Mouse (Mus musculus): ENCODE measurements around the gene Hist1h2bf. TPM values are rescaled to one million over a fixed set of nuclear protein-coding genes. Genes with fewer than 3 reads are reported as not detected.
"Not testable (repeated sequence)": the region's sequence is repeated elsewhere in the genome, so short reads cannot be mapped to it uniquely, and the experiment has no call there.

The Hist1h2bf gene
- total RNA-seq (2022) = 10 to 100 TPM; 18.7 to 29.5 (median 23.2) TPM

GRCm38 (mm10) chr13:23573898-23574524 lies at the start of gene Hist1h2bf, which contains the start of gene Hist1h2ad:
Gene Hist1h2bf, minus strand, starts transcription at chr13:23574196.
Gene Hist1h2ad, plus strand, starts transcription at chr13:23574381.
- peak; percentile 89 for DNase-seq

DNA sequence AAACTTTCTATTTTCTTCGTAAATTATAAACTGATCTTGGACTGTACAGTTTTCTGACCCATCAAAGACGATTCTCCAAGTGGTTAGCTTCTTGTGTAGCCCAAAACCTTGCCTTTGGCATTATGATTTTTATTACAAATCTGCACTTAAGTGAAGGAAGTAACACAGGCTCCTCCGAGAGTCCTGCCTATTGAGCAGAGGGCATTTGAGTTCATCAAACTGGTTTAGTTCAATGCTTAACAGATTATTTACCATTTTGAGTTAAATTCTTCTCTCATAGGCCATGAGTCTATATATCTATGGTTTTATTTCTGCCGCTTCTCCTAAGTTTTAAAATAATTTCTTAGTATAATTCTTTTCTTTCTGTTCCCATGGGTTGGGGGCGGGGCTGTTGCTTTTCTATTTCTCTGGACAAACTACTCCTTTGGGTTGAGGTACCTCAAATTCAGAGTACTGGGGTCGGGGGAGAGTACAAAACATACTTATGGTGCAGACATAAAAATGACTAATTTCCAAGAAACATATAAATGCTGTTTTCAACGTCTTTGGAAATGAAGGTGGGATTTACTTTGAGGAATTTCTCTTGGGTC lies 49.0 kb upstream of the Hist1h2bf start:
- DNase-seq = no peak

DNA sequence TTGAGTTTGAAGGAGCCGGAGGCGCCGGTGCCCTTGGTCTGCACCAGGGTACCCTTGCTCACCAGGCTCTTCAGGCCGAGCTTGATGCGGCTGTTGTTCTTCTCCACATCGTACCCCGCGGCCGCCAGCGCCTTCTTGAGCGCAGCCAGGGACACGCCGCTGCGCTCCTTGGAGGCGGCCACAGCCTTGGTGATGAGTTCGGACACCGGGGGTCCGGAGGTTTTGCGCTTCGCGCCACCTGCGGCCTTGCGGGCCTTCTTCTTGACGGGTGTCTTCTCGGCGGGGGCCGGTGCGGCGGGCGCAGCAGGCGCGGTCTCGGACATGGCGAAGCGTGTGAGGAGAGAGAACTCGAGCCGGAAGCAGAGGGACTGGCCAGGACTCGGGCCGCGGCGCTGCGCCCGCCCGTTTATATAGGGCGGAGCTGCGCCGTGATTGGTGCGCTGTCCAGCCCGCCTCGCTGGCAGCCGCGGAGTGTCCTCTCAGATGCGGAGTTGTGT lies 48.2 kb upstream of the Hist1h2bf start, which contains the start of gene Hist1h1e:
Gene Hist1h1e (minus strand): TSS at position 384 of the 497 bp plus-strand sequence.
- peak; percentile 82 for DNase-seq

DNA sequence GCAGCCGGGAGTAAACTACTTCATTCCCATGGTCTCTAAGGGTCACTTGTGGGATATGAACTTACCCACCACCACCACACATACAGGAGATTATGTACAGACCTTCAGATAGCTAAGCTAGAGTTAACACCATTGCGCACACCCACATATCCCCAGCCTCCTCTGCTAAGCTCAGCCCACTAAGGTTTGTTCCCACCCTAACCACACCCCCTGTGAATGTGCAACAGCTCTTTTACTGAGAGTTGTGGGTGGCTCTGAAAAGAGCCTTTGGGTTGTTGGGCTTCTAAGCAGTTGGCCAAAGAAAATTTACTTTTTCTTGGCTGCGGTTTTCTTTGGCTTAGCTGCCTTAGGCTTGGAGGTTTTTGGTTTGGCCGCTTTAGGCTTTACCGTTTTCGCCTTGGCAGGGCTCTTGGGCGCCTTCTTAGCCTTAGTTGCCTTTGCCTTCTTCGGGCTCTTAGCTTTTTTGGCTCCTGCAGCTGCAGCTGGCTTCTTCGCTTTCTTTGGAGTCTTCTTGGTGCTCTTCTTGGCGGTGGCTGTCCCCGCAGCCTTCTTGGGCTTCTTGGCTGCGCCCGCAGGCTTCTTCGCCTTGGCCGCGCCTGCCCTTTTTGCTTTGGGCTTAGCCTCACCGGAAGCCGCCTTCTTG lies 47.7 kb upstream of the Hist1h2bf start:
- DNase-seq = peak; percentile 76

DNA sequence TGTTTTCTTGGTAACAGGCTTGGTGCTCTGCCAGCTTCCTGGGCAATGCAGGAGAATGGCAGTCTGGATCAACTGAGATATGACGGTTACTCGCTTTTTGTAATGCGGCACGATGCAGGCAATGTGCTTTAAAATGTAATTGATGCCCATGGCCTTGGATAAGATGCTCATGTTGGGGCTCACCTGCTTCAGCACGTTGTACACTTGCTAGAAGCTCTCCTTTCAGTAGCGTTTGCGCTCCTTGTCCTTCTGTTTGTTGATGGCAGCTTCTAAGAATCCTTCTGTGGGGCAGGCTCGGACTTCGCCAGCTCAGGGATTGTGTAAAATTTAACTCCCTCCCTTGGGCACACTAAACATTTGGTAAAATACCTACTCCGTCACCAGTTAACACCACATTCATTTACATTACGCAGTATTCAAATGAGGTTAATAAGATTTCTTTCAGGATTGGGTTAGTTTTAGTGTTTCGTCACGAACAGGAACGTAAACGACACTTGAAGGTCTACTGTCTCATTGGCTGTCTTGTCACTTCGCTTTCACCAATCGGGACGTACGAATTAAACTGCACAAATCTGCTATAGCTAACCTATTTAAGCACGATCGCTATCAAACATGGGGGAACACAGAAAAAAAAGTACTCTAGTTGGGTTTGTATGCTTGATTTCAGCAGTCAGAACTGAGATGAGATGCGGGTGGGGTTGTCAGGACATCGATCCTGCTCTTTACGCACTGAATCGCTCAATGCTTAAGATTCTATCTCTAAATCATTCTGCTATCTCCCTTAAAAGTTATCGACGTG lies 46.9 kb upstream of the Hist1h2bf start, which contains the start of gene Hist1h2be:
Gene Hist1h2be (minus strand): TSS at position 392 of the 799 bp plus-strand sequence.
- DNase-seq = peak; percentile 67

DNA sequence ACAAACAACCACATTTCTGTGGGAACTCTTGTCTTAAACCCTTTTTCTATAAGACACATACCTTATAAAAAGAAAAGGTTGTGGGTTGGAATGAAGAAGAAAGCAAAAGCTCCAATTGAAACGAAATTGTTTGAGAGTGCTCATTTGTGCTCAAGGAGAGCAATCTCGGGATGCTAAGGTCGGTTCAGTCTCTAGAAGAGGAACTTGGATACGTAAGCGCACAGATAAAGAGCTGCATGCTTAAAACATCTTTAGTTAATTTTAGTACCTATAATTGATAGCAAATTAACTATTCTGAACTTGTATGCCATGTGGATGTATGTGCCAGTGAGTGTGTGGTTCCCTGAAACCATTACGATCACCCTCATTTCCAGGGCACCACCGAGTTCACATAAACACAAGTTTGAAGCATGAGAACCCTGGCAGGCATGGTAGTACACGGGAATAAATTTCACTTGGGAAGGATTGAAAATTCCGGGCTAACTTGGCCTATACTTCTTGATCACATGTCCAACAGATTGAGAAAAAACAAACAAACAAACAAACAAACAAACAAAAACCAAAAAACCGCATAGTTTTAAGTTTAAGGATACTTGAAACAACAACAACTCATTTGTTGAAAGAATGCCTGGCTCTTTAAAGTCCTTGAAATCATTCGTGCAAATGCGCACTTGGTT lies 46.2 kb upstream of the Hist1h2bf start:
- DNase-seq = no peak

- DNase-seq = no peak
These were observed 37.6 kb upstream of the Hist1h2bf start for GRCm38 (mm10) chr13:23611638-23612037.

DNA sequence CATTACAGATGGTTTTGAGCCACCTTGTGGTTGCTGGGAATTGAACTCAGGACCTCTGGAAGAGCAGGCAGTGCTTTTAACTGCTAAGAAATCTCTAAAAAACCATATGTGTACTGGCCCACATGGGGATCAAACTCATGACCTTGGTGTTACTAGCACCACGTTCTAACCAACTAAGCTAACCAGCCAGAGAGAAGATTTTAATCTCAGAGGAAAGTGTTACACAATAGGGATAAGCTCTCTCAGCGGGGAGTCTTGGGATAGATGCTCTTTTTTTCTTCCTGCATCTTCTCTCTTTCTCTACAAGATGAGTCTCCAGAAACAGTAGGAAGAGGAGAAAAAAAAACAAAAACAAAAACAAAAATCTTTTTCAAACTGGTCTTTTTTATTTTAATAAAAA lies 36.4 kb upstream of the Hist1h2bf start:
- no peak for DNase-seq

- DNase-seq = no peak
These were observed 35.8 kb upstream of the Hist1h2bf start for GRCm38 (mm10) chr13:23609844-23610243.

- no peak for DNase-seq
These were observed 35.2 kb upstream of the Hist1h2bf start for GRCm38 (mm10) chr13:23609209-23609608.

GRCm38 (mm10) chr13:23605052-23605451 lies 31.1 kb upstream of the Hist1h2bf start:
- DNase-seq = no peak

GRCm38 (mm10) chr13:23604452-23604851 lies 30.5 kb upstream of the Hist1h2bf start:
- DNase-seq = no peak

GRCm38 (mm10) chr13:23603182-23603699 lies 29.2 kb upstream of the Hist1h2bf start:
- no peak for DNase-seq

DNA sequence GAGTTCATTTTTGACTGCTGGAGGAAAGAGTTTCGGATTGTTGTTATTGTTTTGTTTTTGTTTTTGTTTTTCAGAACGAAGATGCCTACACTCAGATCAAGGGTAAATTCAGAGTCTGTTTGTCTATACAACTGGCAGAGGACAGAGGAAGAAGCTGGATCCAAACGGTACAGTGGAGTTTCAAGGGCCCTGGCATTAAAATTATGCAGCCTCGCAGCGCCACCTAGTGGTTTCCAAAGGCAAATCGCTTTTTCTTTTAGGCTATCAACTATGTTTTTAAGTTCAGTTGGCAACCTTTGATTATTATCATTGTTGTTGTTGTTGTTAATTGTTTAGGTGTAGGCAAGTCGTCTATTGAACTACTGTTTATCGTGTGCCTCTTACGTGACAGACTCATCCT lies 24.0 kb upstream of the Hist1h2bf start:
- peak; percentile 47 for DNase-seq

- no peak for DNase-seq
These were observed 21.8 kb upstream of the Hist1h2bf start for GRCm38 (mm10) chr13:23595622-23596372.

- DNase-seq = no peak
These were observed 21.2 kb upstream of the Hist1h2bf start for GRCm38 (mm10) chr13:23595185-23595584.

GRCm38 (mm10) chr13:23593051-23593770 lies 19.2 kb upstream of the Hist1h2bf start:
- DNase-seq = no peak

- no peak for DNase-seq
These were observed 18.6 kb upstream of the Hist1h2bf start for GRCm38 (mm10) chr13:23592614-23593013.

- DNase-seq = not testable (repeated sequence)
These were observed 17.9 kb upstream of the Hist1h2bf start for GRCm38 (mm10) chr13:23591886-23592285.

DNA sequence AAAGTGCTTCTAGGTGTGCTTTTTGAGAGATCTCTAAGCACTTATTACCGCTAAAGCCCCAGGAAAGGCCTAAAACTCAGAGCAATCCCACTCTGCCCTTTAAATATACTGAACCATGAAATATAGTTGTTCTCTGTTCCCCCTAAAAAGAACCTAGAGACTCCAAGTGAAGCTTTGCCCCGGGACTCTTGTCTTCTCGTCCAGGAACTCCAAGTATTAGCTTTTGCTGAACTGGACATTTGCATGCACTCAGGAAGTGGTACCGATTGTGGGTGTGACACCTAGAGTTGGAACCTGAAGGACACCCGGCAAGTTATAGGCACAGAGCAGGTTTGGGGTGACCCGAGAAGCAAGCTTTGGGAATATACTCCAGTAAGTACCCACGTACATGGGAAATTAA lies 17.2 kb upstream of the Hist1h2bf start:
- no peak for DNase-seq

All from adrenal gland, adult 8-10 months (tissue).